11 mouse cellular contexts compared by ENCODE assay signal in genomic region chr12:79531809-79532798, GRCm38 (mm10).
A peak's percentile ranks its signal among the peaks of the same experiment; 100 is the strongest.
DNase-seq lines count a peak whose midpoint lies in the region; ATAC-seq and TF ChIP-seq lines count a peak whose summit lies in the region.
"Had no signal": no experiment of that assay in that cellular context is flagged by ENCODE, and none has a peak within 500 bp of the region (broad histone marks: within the 10 kb centered on the region; RNA-seq: fewer than 3 reads in every experiment).

No protein-coding gene starts in this region.

- no peaks in the 10 kb centered on the region for H3K27me3 ChIP-seq in intestine, embryonic 14.5 days (replicated peaks; ENCODE audit: control insufficient read depth, insufficient read depth, low read length)
- no peaks in the 10 kb centered on the region for H3K27me3 ChIP-seq in limb, embryonic 15.5 days

- no peaks in the 10 kb centered on the region for H3K9me3 ChIP-seq in intestine, embryonic 14.5 days (ENCODE audit: control insufficient read depth, low read length)
- no peaks in the 10 kb centered on the region for H3K9me3 ChIP-seq in limb, embryonic 15.5 days

- H3K9ac ChIP-seq in intestine, embryonic 14.5 days (ENCODE audit: low read length): no peak overlapping the region
- H3K9ac ChIP-seq in limb, embryonic 15.5 days: no peak overlapping the region

- peaks cover 33% of the 10 kb centered on the region for H3K4me1 ChIP-seq in intestine, embryonic 14.5 days (replicated peaks; ENCODE audit: control insufficient read depth, insufficient read depth, low read length)
- peaks cover 26% of the 10 kb centered on the region for H3K4me1 ChIP-seq in limb, embryonic 15.5 days

- peak overlapping the region; percentile 81 for H3K27ac ChIP-seq in gastrocnemius, adult 2 months
- peak overlapping the region; percentile 65; the same call in 1 of the 2 replicates for H3K27ac ChIP-seq in intestine, embryonic 14.5 days (ENCODE audit: low read depth)
- H3K27ac ChIP-seq in limb, embryonic 15.5 days: peak overlapping the region; percentile 81

- no peaks in the 10 kb centered on the region for H3K36me3 ChIP-seq in intestine, embryonic 14.5 days (ENCODE audit: control insufficient read depth, insufficient read depth, low read length)
- no peaks in the 10 kb centered on the region for H3K36me3 ChIP-seq in limb, embryonic 15.5 days

- H3K4me2 ChIP-seq in intestine, embryonic 14.5 days (ENCODE audit: low read length): no peak overlapping the region
- H3K4me2 ChIP-seq in limb, embryonic 15.5 days: no peak overlapping the region

- 47% methylated on average over 5 of the region's 5 CpGs for WGBS in intestine, embryonic 14.5 days
- WGBS in limb, embryonic 15.5 days: 41% methylated on average over 5 of the region's 5 CpGs

- ATAC-seq in intestine, embryonic 14.5 days (replicated peaks; ENCODE audit: low FRiP score, low TSS enrichment, low read depth): no peak
- ATAC-seq in limb, embryonic 15.5 days (ENCODE audit: insufficient number of reproducible peaks, low FRiP score, low TSS enrichment, low read depth): no peak
- ATAC-seq: activated CD4-positive, CD25-positive, alpha-beta regulatory T cell, adult 4 months had no signal

- no peak overlapping the region; the same call in 1 of the 2 replicates for H3K4me3 ChIP-seq in gastrocnemius, adult 2 months
- H3K4me3 ChIP-seq in intestine, embryonic 14.5 days (ENCODE audit: low read depth, low read length): no peak overlapping the region
- no peak overlapping the region for H3K4me3 ChIP-seq in limb, embryonic 15.5 days

- DNase-seq in gastrocnemius, adult 2 months: no peak
- no peak for DNase-seq in gastrocnemius, postnatal 14 days
- peak; percentile 41 for DNase-seq in embryo, embryonic 10.5 days (ENCODE audit: low spot score)
- DNase-seq in intestine, embryonic 14.5 days (ENCODE audit: low spot score): no peak
- DNase-seq in layer of hippocampus, postnatal 36 days: no peak
- no peak for DNase-seq in right cerebral cortex, postnatal 14 days
- DNase-seq in ovary, adult 18-20 months (ENCODE audit: low spot score): no peak
- DNase-seq: cerebellum, postnatal 10 days; thymus, postnatal 36 days had no signal

- TF ChIP-seq CTCF in gastrocnemius, adult 2 months (IDR thresholded peaks at IDR 0.05): peak; percentile 12; the same call in 1 of the 2 replicates

- intact Hi-C loops in gastrocnemius, adult 2 months (cut with DNase I): loop anchor here (10.0 kb wide), 2 partner anchors 223 to 353 kb away; no protein-coding TSS in a partner anchor
- intact Hi-C loops in gastrocnemius, postnatal 14 days (cut with DNase I; ENCODE audit: low total_unique reads): no loop called here
